Mouse (Mus musculus) intestine, embryonic 14.5 days (tissue): ENCODE data around the gene Catip. TPM values are rescaled to one million over a fixed set of nuclear protein-coding genes. Genes with fewer than 3 reads are reported as not detected.
A peak's percentile ranks its signal among the peaks of the same experiment; 100 is the strongest.

ENCODE experiments used
- ATAC-seq: fragments of 200-750 bp; cut with Nextera tagmentation; replicated peaks from 2 replicates; pipeline ENCODE4 v1.8.0; 2017; ENCODE audit warnings: low read depth, moderate number of reproducible peaks, moderate TSS enrichment, moderate library complexity; ENCODE audit not compliant: low FRiP score, low TSS enrichment
- DNase-seq: peaks from one replicate; pipeline ENCODE4 v3.0.0-alpha.2; 2018; ENCODE audit warnings: low spot score
- H3K27ac ChIP-seq: fragments of 300-500 bp; sonication (generic); 2 replicates; pipeline ENCODE4 v1.5.1; 2014; ENCODE audit warnings: low read depth, mild to moderate bottlenecking, control low read depth
- H3K27me3 ChIP-seq: fragments of 300-500 bp; sonication (generic); replicated peaks from 2 replicates; pipeline ENCODE4 v1.6.1; 2014; ENCODE audit warnings: low read length, control low read depth; ENCODE audit not compliant: control insufficient read depth, insufficient read depth
- H3K36me3 ChIP-seq: fragments of 300-500 bp; sonication (generic); 2 replicates; pipeline ENCODE4 v1.6.1; 2014; ENCODE audit warnings: low read length, control low read depth; ENCODE audit not compliant: control insufficient read depth, insufficient read depth
- H3K4me1 ChIP-seq: fragments of 300-500 bp; sonication (generic); replicated peaks from 2 replicates; pipeline ENCODE4 v1.6.1; 2014; ENCODE audit warnings: low read length, control low read depth, mixed read lengths; ENCODE audit not compliant: control insufficient read depth, insufficient read depth
- H3K4me2 ChIP-seq: fragments of 300-500 bp; sonication (generic); 2 replicates; pipeline ENCODE4 v1.6.1; 2014; ENCODE audit warnings: low read length
- H3K4me3 ChIP-seq: fragments of 300-500 bp; sonication (generic); 2 replicates; pipeline ENCODE4 v1.5.1; 2014; ENCODE audit warnings: low read depth, low read length, control low read depth, mixed read lengths
- H3K9ac ChIP-seq: fragments of 300-500 bp; sonication (generic); 2 replicates; pipeline ENCODE4 v1.6.1; 2014; ENCODE audit warnings: mild to moderate bottlenecking, low read length
- H3K9me3 ChIP-seq: fragments of 300-500 bp; sonication (generic); 2 replicates; pipeline ENCODE4 v1.6.1; 2016; ENCODE audit warnings: low read length, control low read depth; ENCODE audit not compliant: control insufficient read depth
- WGBS: fragments of 180-500 bp; shearing (Covaris S2); extraction: QIAGEN DNeasy Blood & Tissue Kit; methylation state at CpG from one replicate; pipeline ENCODE4 v1.1.7; 2014; 5-methylcytosine and 5-hydroxymethylcytosine counted together
- microRNA counts: library from miRNA; unstranded; fragments of <30 nt; microRNA quantifications from one replicate; lab custom pipeline; 2016
- microRNA-seq: library from miRNA; unstranded; fragments of <30 nt; microRNA quantifications from one replicate; pipeline ENCODE4, GENCODE M21; 2016
- polyA plus RNA-seq: library from polyadenylated mRNA; unstranded; fragments of >200 nt; fragmentation: Nextera tagmentation; extraction: Ambion mirVana; gene quantifications from 2 replicates; pipeline ENCODE4 v1.2.1, GENCODE M21; 2014

The Catip gene
- polyA plus RNA-seq, 1 experiment from 2014 or later = 0.60 TPM

- no peaks in the 10 kb centered on the region for H3K4me1 ChIP-seq
- H3K4me2 ChIP-seq = no peak overlapping the region
- H3K9ac ChIP-seq = no peak overlapping the region
- no peaks in the 10 kb centered on the region for H3K27me3 ChIP-seq
- no peak overlapping the region for H3K27ac ChIP-seq
- DNase-seq (no peak), ATAC-seq (no peak)
- no peaks in the 10 kb centered on the region for H3K36me3 ChIP-seq
- 50% methylated on average over 2 of the region's 2 CpGs for WGBS
- H3K4me3 ChIP-seq = no peak overlapping the region
- H3K9me3 ChIP-seq = no peaks in the 10 kb centered on the region
Measured at GRCm38 (mm10) chr1:74411753-74412325, 49.9 kb downstream of the Catip start.

GRCm38 (mm10) chr1:74412711-74413110 lies 50.8 kb downstream of the Catip start:
- Histone ChIP-seq H3K4me1 (no peaks in the 10 kb centered on the region), H3K9me3 (no peaks in the 10 kb centered on the region), H3K36me3 (no peaks in the 10 kb centered on the region), H3K27ac (no peak overlapping the region), H3K4me3 (no peak overlapping the region), H3K4me2 (no peak overlapping the region), H3K27me3 (no peaks in the 10 kb centered on the region), H3K9ac (no peak overlapping the region)
- ATAC-seq = no peak
- DNase-seq = no peak
- 76% methylated on average over 8 of the region's 8 CpGs for WGBS

GRCm38 (mm10) chr1:74415143-74415542 lies 53.2 kb downstream of the Catip start:
- no peak overlapping the region for H3K4me3 ChIP-seq
- H3K9me3 ChIP-seq = no peaks in the 10 kb centered on the region
- H3K4me1 ChIP-seq = no peaks in the 10 kb centered on the region
- DNase-seq (no peak), ATAC-seq (no peak)
- H3K4me2 ChIP-seq = no peak overlapping the region
- H3K36me3 ChIP-seq = no peaks in the 10 kb centered on the region
- H3K27me3 ChIP-seq = no peaks in the 10 kb centered on the region
- H3K27ac ChIP-seq = no peak overlapping the region
- no peak overlapping the region for H3K9ac ChIP-seq
- 47% methylated on average over 4 of the region's 4 CpGs for WGBS

MicroRNAs within 50 kb of the gene (microRNA counts, 519-probe panel; counts per million panel counts)
- microRNA mmu-miR-26b (lab: Ali Mortazavi, UCI) = 4,358 counts per million, percentile 70 among the panel's probes with 10 or more counts

Small RNAs within 50 kb of the gene (microRNA-seq; reads per million reads assigned to microRNA genes)
- gene Mir26b = 40,992 reads per million, percentile 99 among the genes with 10 or more reads in this experiment

Other genes starting within 250 kb of the Catip start
- 27.2 and 28.7 TPM in 2 replicates for gene Tns1, start 237.7 kb upstream of the Catip start, polyA plus RNA-seq
- gene Rufy4, start 236.6 kb upstream of the Catip start, polyA plus RNA-seq = 0.08 and 0.42 TPM in 2 replicates
- 0.15 and 0.19 TPM in 2 replicates for gene Cxcr2, start 208.1 kb upstream of the Catip start, polyA plus RNA-seq
- gene Cxcr1, start 167.5 kb upstream of the Catip start, polyA plus RNA-seq = not detected in 2 replicates
- gene Arpc2, start 126.0 kb upstream of the Catip start, polyA plus RNA-seq = 436 and 457 TPM in 2 replicates
- 9.1 and 10.7 TPM in 2 replicates for gene Gpbar1, start 83.6 kb upstream of the Catip start, polyA plus RNA-seq
- 252 and 269 TPM in 2 replicates for gene Aamp, start 77.4 kb upstream of the Catip start, polyA plus RNA-seq
- gene Pnkd, start 77.2 kb upstream of the Catip start, polyA plus RNA-seq = 139 and 142 TPM in 2 replicates
- 36.4 and 42.6 TPM in 2 replicates for gene Tmbim1, start 56.5 kb upstream of the Catip start, polyA plus RNA-seq
- gene Slc11a1, start 13.1 kb downstream of the Catip start, polyA plus RNA-seq = 5.9 and 6.6 TPM in 2 replicates
- 86.8 and 87.1 TPM in 2 replicates for gene Ctdsp1, start 29.4 kb downstream of the Catip start, polyA plus RNA-seq
- gene Vil1, start 47.3 kb downstream of the Catip start, polyA plus RNA-seq = 58.1 and 64.7 TPM in 2 replicates
- gene Cnot9, start 143.9 kb downstream of the Catip start, polyA plus RNA-seq = 76.8 and 77.8 TPM in 2 replicates
- gene Plcd4, start 180.8 kb downstream of the Catip start, polyA plus RNA-seq = 0.39 and 0.69 TPM in 2 replicates
- gene Usp37, start 182.2 kb downstream of the Catip start, polyA plus RNA-seq = 34.8 and 40.6 TPM in 2 replicates
- 6.8 and 7.4 TPM in 2 replicates for gene Zfp142, start 226.1 kb downstream of the Catip start, polyA plus RNA-seq
- gene Bcs1l, start 226.2 kb downstream of the Catip start, polyA plus RNA-seq = 20.1 and 23.4 TPM in 2 replicates
- 7.5 and 7.9 TPM in 2 replicates for gene Rnf25, start 239.3 kb downstream of the Catip start, polyA plus RNA-seq
- gene Stk36, start 239.3 kb downstream of the Catip start, polyA plus RNA-seq = 5.1 TPM in 2 replicates